Mouse (Mus musculus) midbrain, embryonic 13.5 days (tissue): ENCODE measurements around the gene Grid1. TPM values are rescaled to one million over a fixed set of nuclear protein-coding genes. Genes with fewer than 3 reads are reported as not detected.

ENCODE experiments used
- ATAC-seq: fragments of 200-750 bp; cut with Nextera tagmentation; 2 replicates; pipeline ENCODE4 v1.8.0; 2017; ENCODE audit warnings: mild to moderate bottlenecking, moderate TSS enrichment, moderate library complexity
- H3K27ac ChIP-seq: fragments of 300-500 bp; sonication (generic); 2 replicates; pipeline ENCODE4 v1.5.1; 2015; ENCODE audit warnings: inconsistent platforms, mild to moderate bottlenecking, moderate library complexity
- H3K27me3 ChIP-seq: fragments of 300-500 bp; sonication (generic); 2 replicates; pipeline ENCODE4 v1.6.1; 2015; ENCODE audit warnings: mild to moderate bottlenecking, inconsistent platforms
- H3K36me3 ChIP-seq: fragments of 300-500 bp; sonication (generic); 2 replicates; pipeline ENCODE4 v1.6.1; 2015; ENCODE audit warnings: mild to moderate bottlenecking, inconsistent platforms
- H3K4me1 ChIP-seq: fragments of 300-500 bp; sonication (generic); replicated peaks from 2 replicates; pipeline ENCODE4 v1.6.1; 2015; ENCODE audit warnings: inconsistent platforms
- H3K4me2 ChIP-seq: fragments of 300-500 bp; sonication (generic); replicated peaks from 2 replicates; pipeline ENCODE4 v1.6.1; 2015; ENCODE audit warnings: moderate library complexity, mild to moderate bottlenecking, inconsistent platforms
- H3K4me3 ChIP-seq: fragments of 300-500 bp; sonication (generic); replicated peaks from 2 replicates; pipeline ENCODE4 v1.5.1; 2015; ENCODE audit warnings: mild to moderate bottlenecking, inconsistent platforms
- H3K9ac ChIP-seq: fragments of 300-500 bp; sonication (generic); replicated peaks from 2 replicates; pipeline ENCODE4 v1.6.1; 2015; ENCODE audit warnings: mild to moderate bottlenecking, inconsistent platforms
- H3K9me3 ChIP-seq: fragments of 300-500 bp; sonication (generic); 2 replicates; pipeline ENCODE4 v1.6.1; 2016; ENCODE audit warnings: mild to moderate bottlenecking, inconsistent platforms
- WGBS: fragments of 180-500 bp; shearing (Covaris S2); methylation state at CpG from one replicate; pipeline ENCODE4 v1.1.7; 2015; 5-methylcytosine and 5-hydroxymethylcytosine counted together
- polyA plus RNA-seq: library from polyadenylated mRNA; unstranded; fragments of >200 nt; fragmentation: Nextera tagmentation; extraction: Ambion mirVana; gene quantifications from 2 replicates; pipeline ENCODE4 v1.2.1, GENCODE M21; 2015

Gene Grid1
- polyA plus RNA-seq, 1 experiment from 2014 or later = 2.7 TPM

- H3K4me1 ChIP-seq = peaks cover 20% of the 10 kb centered on the region
- WGBS = 86% methylated on average over 8 of the region's 8 CpGs
- no peaks in the 10 kb centered on the region for H3K27me3 ChIP-seq
- H3K9ac ChIP-seq = no peak overlapping the region
- H3K27ac ChIP-seq = no peak overlapping the region
- H3K4me3 ChIP-seq = no peak overlapping the region
- no peak overlapping the region for H3K4me2 ChIP-seq
- H3K36me3 ChIP-seq = no peaks in the 10 kb centered on the region
- no peaks in the 10 kb centered on the region for H3K9me3 ChIP-seq
- no peak for ATAC-seq
Observed at GRCm38 (mm10) chr14:34930040-34930719, 110.3 kb downstream of the Grid1 start.

DNA sequence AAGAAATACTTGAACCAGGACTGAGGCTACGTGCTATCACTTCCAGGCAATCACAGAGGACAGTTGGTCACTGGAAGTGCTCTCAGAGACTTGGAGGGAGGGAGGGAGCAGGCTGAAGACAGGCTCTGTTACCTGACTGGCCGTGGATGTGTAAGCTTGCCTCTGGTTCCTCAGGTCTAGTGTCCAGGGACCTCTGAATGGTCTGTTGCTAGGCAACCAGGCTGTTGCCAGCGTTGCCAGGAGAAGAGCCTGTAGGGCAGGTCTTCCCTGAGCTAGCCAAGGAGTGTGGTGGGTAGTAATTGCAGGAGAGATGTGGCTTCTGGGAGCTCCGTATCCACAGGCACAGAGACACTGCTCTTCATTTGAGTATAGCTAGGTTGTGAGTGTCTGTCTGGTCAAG lies 113.3 kb downstream of the Grid1 start:
- Histone ChIP-seq H3K9ac (no peak overlapping the region), H3K27me3 (no peaks in the 10 kb centered on the region), H3K4me1 (peaks cover 28% of the 10 kb centered on the region), H3K27ac (no peak overlapping the region; the same call in 1 of the 2 replicates), H3K36me3 (no peaks in the 10 kb centered on the region), H3K9me3 (no peaks in the 10 kb centered on the region), H3K4me2 (no peak overlapping the region), H3K4me3 (no peak overlapping the region)
- ATAC-seq = peak; percentile 76
- WGBS = 36% methylated on average over 4 of the region's 4 CpGs

DNA sequence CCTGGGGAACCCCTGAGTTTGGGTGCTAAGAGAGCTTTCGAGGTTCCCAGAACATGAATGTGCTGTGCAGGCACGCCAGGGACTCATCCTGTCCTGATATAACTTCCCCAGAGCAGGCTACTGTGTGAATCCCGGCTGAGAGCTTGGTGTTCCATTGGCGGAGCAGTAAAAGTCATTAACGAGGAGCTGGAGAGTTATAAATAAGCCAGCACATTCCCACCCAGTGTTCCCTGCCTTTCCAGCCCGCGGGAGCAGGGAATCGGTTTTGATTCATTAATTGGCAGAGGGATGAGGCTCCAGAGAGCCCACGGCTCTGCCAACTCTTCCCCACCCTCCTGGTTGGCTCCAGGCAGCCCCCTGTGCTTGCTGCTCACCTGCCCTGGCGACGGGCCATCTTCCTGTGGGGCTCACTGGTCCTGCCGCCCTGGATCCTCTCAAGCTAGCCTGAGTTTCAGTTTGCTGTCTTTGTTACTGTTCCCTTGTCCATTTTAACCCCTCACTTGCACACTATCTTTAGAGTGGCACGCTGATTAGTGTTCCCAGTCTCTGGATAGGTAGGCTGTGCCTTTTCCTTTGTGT lies 116.4 kb downstream of the Grid1 start:
- Histone ChIP-seq H3K27ac (peak overlapping the region; percentile 19; the same call in 1 of the 2 replicates), H3K4me3 (no peak overlapping the region), H3K4me2 (no peak overlapping the region), H3K4me1 (peaks cover 33% of the 10 kb centered on the region), H3K9me3 (no peaks in the 10 kb centered on the region), H3K36me3 (no peaks in the 10 kb centered on the region), H3K27me3 (no peaks in the 10 kb centered on the region), H3K9ac (no peak overlapping the region)
- ATAC-seq = peak; percentile 7; the same call in 1 of the 2 replicates
- 61% methylated on average over 13 of the region's 13 CpGs for WGBS

GRCm38 (mm10) chr14:34944390-34944979 lies 124.6 kb downstream of the Grid1 start:
- WGBS = 85% methylated on average over 14 of the region's 14 CpGs
- no peaks in the 10 kb centered on the region for H3K36me3 ChIP-seq
- H3K4me3 ChIP-seq = no peak overlapping the region
- H3K27ac ChIP-seq = no peak overlapping the region
- H3K4me1 ChIP-seq = 0 out of 2 replicates have a peak, but pooled peaks cover 3% of the 10 kb centered on the region
- H3K27me3 ChIP-seq = no peaks in the 10 kb centered on the region
- no peak overlapping the region for H3K4me2 ChIP-seq
- H3K9me3 ChIP-seq = no peaks in the 10 kb centered on the region
- H3K9ac ChIP-seq = no peak overlapping the region
- ATAC-seq = no peak

GRCm38 (mm10) chr14:34945471-34946313 lies 125.8 kb downstream of the Grid1 start:
- WGBS = 86% methylated on average over 17 of the region's 17 CpGs
- ATAC-seq = peak; percentile 78
- Histone ChIP-seq H3K27me3 (no peaks in the 10 kb centered on the region), H3K4me2 (no peak overlapping the region), H3K9me3 (no peaks in the 10 kb centered on the region), H3K4me1 (0 out of 2 replicates have a peak, but pooled peaks cover 3% of the 10 kb centered on the region), H3K36me3 (no peaks in the 10 kb centered on the region), H3K27ac (peak overlapping the region; percentile 30; the same call in 1 of the 2 replicates), H3K4me3 (no peak overlapping the region), H3K9ac (no peak overlapping the region)

DNA sequence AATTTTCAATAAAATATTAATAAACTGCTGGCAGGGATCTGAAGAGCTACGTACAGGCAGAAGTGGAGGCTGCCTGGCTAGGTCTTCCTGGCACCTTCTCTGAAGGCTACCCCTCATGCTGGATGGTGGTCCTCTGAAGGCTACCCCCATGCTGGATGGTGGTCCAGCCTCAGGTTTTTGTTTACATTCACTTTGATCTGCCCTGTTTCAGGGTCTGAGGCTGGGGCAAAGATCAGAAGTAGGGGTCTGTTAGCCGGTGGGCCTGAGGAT lies 126.3 kb downstream of the Grid1 start:
- 77% methylated on average over 2 of the region's 2 CpGs for WGBS
- 0 out of 2 replicates have a peak, but pooled peaks cover 3% of the 10 kb centered on the region for H3K4me1 ChIP-seq
- H3K9me3 ChIP-seq = no peaks in the 10 kb centered on the region
- H3K36me3 ChIP-seq = no peaks in the 10 kb centered on the region
- peak; percentile 82 for ATAC-seq
- H3K27me3 ChIP-seq = no peaks in the 10 kb centered on the region
- H3K4me3 ChIP-seq = no peak overlapping the region
- no peak overlapping the region for H3K9ac ChIP-seq
- H3K27ac ChIP-seq = 0 out of 2 replicates have a peak overlapping the region, but pooled peaks have one; percentile 15
- no peak overlapping the region for H3K4me2 ChIP-seq

- Histone ChIP-seq H3K4me2 (no peak overlapping the region), H3K36me3 (no peaks in the 10 kb centered on the region), H3K9me3 (no peaks in the 10 kb centered on the region), H3K27me3 (no peaks in the 10 kb centered on the region), H3K4me1 (0 out of 2 replicates have a peak, but pooled peaks cover 3% of the 10 kb centered on the region), H3K4me3 (no peak overlapping the region), H3K27ac (no peak overlapping the region), H3K9ac (no peak overlapping the region)
- no peak for ATAC-seq
- WGBS = 86% methylated on average over 6 of the region's 6 CpGs
Observed at GRCm38 (mm10) chr14:34948249-34948648, 128.3 kb downstream of the Grid1 start.

- 68% methylated on average over 3 of the region's 3 CpGs for WGBS
- no peak overlapping the region for H3K27ac ChIP-seq
- no peak overlapping the region for H3K9ac ChIP-seq
Observed at GRCm38 (mm10) chr14:34952311-34952710, 132.4 kb downstream of the Grid1 start.

GRCm38 (mm10) chr14:34953566-34953965 lies 133.7 kb downstream of the Grid1 start:
- Histone ChIP-seq H3K27ac (no peak overlapping the region), H3K9ac (no peak overlapping the region), H3K9me3 (no peaks in the 10 kb centered on the region), H3K4me1 (no peaks in the 10 kb centered on the region), H3K36me3 (no peaks in the 10 kb centered on the region), H3K27me3 (no peaks in the 10 kb centered on the region), H3K4me2 (no peak overlapping the region), H3K4me3 (no peak overlapping the region)
- ATAC-seq = no peak
- 92% methylated on average over 9 of the region's 9 CpGs for WGBS

More at GRCm38 (mm10) chr14:34952311-34952710, 132.4 kb downstream of the Grid1 start:
- H3K4me1 ChIP-seq = no peaks in the 10 kb centered on the region
- no peaks in the 10 kb centered on the region for H3K9me3 ChIP-seq
- no peak for ATAC-seq
- H3K27me3 ChIP-seq = no peaks in the 10 kb centered on the region
- H3K4me3 ChIP-seq = no peak overlapping the region
- no peaks in the 10 kb centered on the region for H3K36me3 ChIP-seq
- H3K4me2 ChIP-seq = no peak overlapping the region

DNA sequence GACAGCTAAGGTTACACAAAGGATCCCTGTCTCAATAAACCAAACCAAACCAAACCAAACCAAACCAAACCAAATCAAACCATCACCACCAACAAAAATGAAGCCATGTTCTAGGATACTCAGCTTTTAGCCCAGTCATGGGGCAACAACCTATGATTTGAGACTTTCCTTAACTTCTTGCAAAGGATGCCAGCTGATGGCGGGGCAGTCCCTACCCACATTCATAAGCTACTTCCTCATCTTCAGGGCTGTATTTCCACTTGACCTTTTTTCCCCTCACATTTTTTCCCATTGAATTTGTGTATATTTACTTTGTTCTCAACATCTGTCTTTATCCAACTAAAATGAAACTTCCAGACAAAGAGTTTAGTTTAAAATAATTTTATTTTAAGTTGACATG lies 135.8 kb downstream of the Grid1 start:
- Histone ChIP-seq H3K27me3 (no peaks in the 10 kb centered on the region), H3K4me1 (0 out of 2 replicates have a peak, but pooled peaks cover 3% of the 10 kb centered on the region), H3K9ac (no peak overlapping the region), H3K4me3 (no peak overlapping the region), H3K27ac (no peak overlapping the region), H3K4me2 (no peak overlapping the region), H3K36me3 (no peaks in the 10 kb centered on the region), H3K9me3 (no peaks in the 10 kb centered on the region)
- WGBS = 93% methylated on average over 1 of the region's 1 CpGs
- no peak for ATAC-seq

- H3K9me3 ChIP-seq = no peaks in the 10 kb centered on the region
- ATAC-seq = peak; percentile 35; the same call in 1 of the 2 replicates
- no peak overlapping the region for H3K4me3 ChIP-seq
- no peaks in the 10 kb centered on the region for H3K36me3 ChIP-seq
- 0 out of 2 replicates have a peak, but pooled peaks cover 3% of the 10 kb centered on the region for H3K4me1 ChIP-seq
- peaks cover 8% of the 10 kb centered on the region; the same call in 1 of the 2 replicates for H3K27me3 ChIP-seq
- no peak overlapping the region for H3K27ac ChIP-seq
- 66% methylated on average over 6 of the region's 6 CpGs for WGBS
- H3K9ac ChIP-seq = no peak overlapping the region
- no peak overlapping the region for H3K4me2 ChIP-seq
Observed at GRCm38 (mm10) chr14:34960227-34960626, 140.3 kb downstream of the Grid1 start.
